Mouse (Mus musculus): ENCODE measurements around the gene Wnt3a. TPM values are rescaled to one million over a fixed set of nuclear protein-coding genes. Genes with fewer than 3 reads are reported as not detected.

The Wnt3a gene
- polyA plus RNA-seq, 1 experiment, result not detected

DNA sequence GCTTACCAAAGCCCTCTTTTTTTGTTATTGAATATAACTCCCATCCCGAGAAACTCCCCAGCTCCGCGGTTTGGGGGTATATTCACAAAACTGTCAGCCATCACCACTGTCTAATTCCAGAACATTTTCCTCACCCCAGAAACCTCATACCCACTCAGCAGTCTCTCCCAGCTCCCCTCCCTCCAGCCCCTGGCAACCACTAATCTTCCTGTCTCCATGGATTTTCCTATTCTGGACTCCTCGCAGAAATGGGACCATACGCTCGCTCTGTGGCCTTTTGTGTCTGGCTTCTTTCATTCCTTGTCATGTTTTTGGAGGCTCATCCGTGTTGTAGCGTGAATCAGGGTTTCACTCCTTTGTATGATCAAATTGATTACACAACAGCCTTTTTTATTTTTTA, 19.4 kb upstream of the Wnt3a start:
- Histone ChIP-seq H3ac (ENCODE audit: control insufficient read depth, insufficient read length, low read depth) (no peak overlapping the region), H3K27me3 (ENCODE audit: control insufficient read depth, insufficient read depth, insufficient read length) (peaks cover under 1% of the 10 kb centered on the region), H3K4me3 (ENCODE audit: insufficient read depth, poor library complexity, severe bottlenecking) (no peak overlapping the region), H3K36me3 (ENCODE audit: control insufficient read depth, insufficient read depth) (no peaks in the 10 kb centered on the region), H3K79me3 (ENCODE audit: low read depth) (no peaks in the 10 kb centered on the region), H3K79me2 (ENCODE audit: control insufficient read depth, insufficient read depth) (no peaks in the 10 kb centered on the region)
- TF ChIP-seq MYOG (IDR thresholded peaks at IDR 0.05; ENCODE audit: control insufficient read depth, extremely low read depth, insufficient read length), result no peak
- TF ChIP-seq MAX (IDR thresholded peaks at IDR 0.05), result no peak
- no peak for TF ChIP-seq MYOD1 (IDR thresholded peaks at IDR 0.05; ENCODE audit: control insufficient read depth, insufficient read length, low read depth)
- TF ChIP-seq USF1 (IDR thresholded peaks at IDR 0.05; ENCODE audit: low read depth), result no peak
- no peak for TF ChIP-seq CTCF (IDR thresholded peaks at IDR 0.05; ENCODE audit: control insufficient read depth, insufficient read depth, insufficient read length)
- TF ChIP-seq FOSL1 (IDR thresholded peaks at IDR 0.05; ENCODE audit: insufficient read depth, low read length, poor library complexity, severe bottlenecking), result no peak
- no peak for TF ChIP-seq CEBPB (IDR thresholded peaks at IDR 0.05; ENCODE audit: low read depth)

DNA sequence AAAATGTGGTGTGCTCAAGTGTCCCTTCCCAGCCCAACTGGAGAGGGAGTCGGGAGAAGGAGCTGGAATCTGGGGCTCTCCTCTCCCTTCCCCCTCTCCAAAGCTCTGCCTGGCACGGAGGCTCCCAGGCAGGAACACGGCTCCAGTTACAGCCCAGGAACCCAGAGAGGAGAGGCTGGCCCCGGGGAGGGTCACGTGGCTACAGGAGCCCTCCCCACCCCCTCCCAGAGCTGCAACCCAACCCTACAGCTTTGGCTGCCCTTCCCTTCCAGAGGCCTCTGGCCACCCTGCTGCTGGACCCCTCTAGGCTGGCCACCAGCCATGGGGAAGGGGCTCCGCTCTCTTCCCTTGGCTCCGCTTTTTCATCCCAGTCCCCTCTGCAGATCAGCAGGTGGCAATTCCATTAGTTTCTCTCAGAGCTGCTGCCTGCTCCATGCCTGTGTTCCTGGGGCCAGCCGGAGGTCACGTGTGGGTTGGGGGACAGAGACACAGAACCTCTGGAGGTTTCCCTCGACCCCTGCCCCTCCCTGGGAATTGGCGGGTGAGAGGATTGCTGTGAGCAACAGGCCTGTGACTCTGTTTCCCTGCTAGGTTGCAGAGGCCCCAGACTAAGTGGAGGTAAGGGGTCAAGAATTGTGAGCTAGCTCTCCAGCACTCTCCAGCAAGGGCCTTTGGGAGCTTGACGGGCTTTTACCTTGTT, 18.7 kb upstream of the Wnt3a start:
- TF ChIP-seq MYOD1 (IDR thresholded peaks at IDR 0.05; ENCODE audit: control insufficient read depth, insufficient read length, low read depth) (no peak), USF1 (IDR thresholded peaks at IDR 0.05; ENCODE audit: low read depth) (peak; percentile 86)
- H3K27me3 ChIP-seq (ENCODE audit: control insufficient read depth, insufficient read depth, insufficient read length), result peaks cover 3% of the 10 kb centered on the region
- no peaks in the 10 kb centered on the region for H3K79me3 ChIP-seq (ENCODE audit: low read depth)
- no peaks in the 10 kb centered on the region for H3K79me2 ChIP-seq (ENCODE audit: control insufficient read depth, insufficient read depth)
- peak overlapping the region; percentile 39 for H3ac ChIP-seq (ENCODE audit: control insufficient read depth, insufficient read length, low read depth)
- no peaks in the 10 kb centered on the region for H3K36me3 ChIP-seq (ENCODE audit: control insufficient read depth, insufficient read depth)
- no peak overlapping the region for H3K4me3 ChIP-seq (ENCODE audit: insufficient read depth, poor library complexity, severe bottlenecking)

DNA sequence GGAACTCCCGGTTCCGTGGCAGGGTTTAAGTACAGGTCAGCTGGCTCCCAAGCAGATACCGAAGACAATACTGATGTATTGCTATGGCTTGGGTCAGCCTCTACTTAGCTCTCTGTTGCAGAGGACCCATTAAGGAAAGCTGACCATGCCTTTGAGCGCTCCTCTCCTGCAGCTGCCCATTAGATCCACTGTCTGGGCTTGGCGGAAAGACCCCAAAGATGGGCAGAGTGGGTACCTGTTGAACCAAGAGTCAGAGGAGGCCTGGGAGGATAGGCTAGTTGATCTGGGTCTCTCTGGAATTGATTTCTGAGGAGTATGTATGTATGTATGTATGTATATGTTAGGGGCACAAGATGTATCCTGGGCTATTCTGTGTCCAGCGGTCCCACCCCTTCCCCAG, 18.1 kb upstream of the Wnt3a start:
- TF ChIP-seq MYOD1 (IDR thresholded peaks at IDR 0.05; ENCODE audit: control insufficient read depth, insufficient read length, low read depth) (no peak), USF1 (IDR thresholded peaks at IDR 0.05; ENCODE audit: low read depth) (no peak), MYOG (IDR thresholded peaks at IDR 0.05; ENCODE audit: control insufficient read depth, extremely low read depth, insufficient read length) (no peak), CEBPB (IDR thresholded peaks at IDR 0.05; ENCODE audit: low read depth) (no peak), FOSL1 (IDR thresholded peaks at IDR 0.05; ENCODE audit: insufficient read depth, low read length, poor library complexity, severe bottlenecking) (no peak), CTCF (IDR thresholded peaks at IDR 0.05; ENCODE audit: control insufficient read depth, insufficient read depth, insufficient read length) (no peak), MAX (IDR thresholded peaks at IDR 0.05) (no peak)
- no peaks in the 10 kb centered on the region for H3K79me3 ChIP-seq (ENCODE audit: low read depth)
- no peak overlapping the region for H3K4me3 ChIP-seq (ENCODE audit: insufficient read depth, poor library complexity, severe bottlenecking)
- H3K27me3 ChIP-seq (ENCODE audit: control insufficient read depth, insufficient read depth, insufficient read length), result peaks cover 3% of the 10 kb centered on the region
- H3K36me3 ChIP-seq (ENCODE audit: control insufficient read depth, insufficient read depth), result no peaks in the 10 kb centered on the region
- peak overlapping the region; percentile 39 for H3ac ChIP-seq (ENCODE audit: control insufficient read depth, insufficient read length, low read depth)
- H3K79me2 ChIP-seq (ENCODE audit: control insufficient read depth, insufficient read depth), result no peaks in the 10 kb centered on the region

DNA sequence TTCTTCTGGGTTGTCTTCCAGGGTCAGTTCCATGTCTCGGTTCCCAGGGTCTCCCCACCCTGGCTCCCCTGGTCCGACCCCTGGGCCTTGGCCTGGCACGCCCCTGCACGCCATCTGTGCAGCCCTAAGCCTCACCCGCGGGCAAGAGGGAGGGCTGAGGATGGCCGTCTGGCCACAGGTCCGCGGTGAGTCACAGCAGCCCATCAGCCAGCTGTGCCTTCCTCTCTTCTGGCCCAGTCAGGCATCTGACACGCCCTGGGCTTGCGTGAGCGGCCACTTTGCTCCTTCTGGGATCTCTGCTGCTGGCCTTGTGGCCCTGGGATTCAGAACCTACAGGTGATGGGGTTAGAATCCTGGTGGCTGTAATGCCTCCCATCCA, 17.6 kb upstream of the Wnt3a start:
- Histone ChIP-seq H3K79me2 (ENCODE audit: control insufficient read depth, insufficient read depth) (no peaks in the 10 kb centered on the region), H3K4me3 (ENCODE audit: insufficient read depth, poor library complexity, severe bottlenecking) (peak overlapping the region; percentile 6), H3K79me3 (ENCODE audit: low read depth) (no peaks in the 10 kb centered on the region), H3ac (ENCODE audit: control insufficient read depth, insufficient read length, low read depth) (peak overlapping the region; percentile 7), H3K27me3 (ENCODE audit: control insufficient read depth, insufficient read depth, insufficient read length) (peaks cover 3% of the 10 kb centered on the region), H3K36me3 (ENCODE audit: control insufficient read depth, insufficient read depth) (no peaks in the 10 kb centered on the region)
- TF ChIP-seq MYOD1 (IDR thresholded peaks at IDR 0.05; ENCODE audit: control insufficient read depth, insufficient read length, low read depth), result peak; percentile 91
- TF ChIP-seq FOSL1 (IDR thresholded peaks at IDR 0.05; ENCODE audit: insufficient read depth, low read length, poor library complexity, severe bottlenecking), result peak; percentile 28
- no peak for TF ChIP-seq MYOG (IDR thresholded peaks at IDR 0.05; ENCODE audit: control insufficient read depth, extremely low read depth, insufficient read length)
- TF ChIP-seq MAX (IDR thresholded peaks at IDR 0.05), result peak; percentile 19

DNA sequence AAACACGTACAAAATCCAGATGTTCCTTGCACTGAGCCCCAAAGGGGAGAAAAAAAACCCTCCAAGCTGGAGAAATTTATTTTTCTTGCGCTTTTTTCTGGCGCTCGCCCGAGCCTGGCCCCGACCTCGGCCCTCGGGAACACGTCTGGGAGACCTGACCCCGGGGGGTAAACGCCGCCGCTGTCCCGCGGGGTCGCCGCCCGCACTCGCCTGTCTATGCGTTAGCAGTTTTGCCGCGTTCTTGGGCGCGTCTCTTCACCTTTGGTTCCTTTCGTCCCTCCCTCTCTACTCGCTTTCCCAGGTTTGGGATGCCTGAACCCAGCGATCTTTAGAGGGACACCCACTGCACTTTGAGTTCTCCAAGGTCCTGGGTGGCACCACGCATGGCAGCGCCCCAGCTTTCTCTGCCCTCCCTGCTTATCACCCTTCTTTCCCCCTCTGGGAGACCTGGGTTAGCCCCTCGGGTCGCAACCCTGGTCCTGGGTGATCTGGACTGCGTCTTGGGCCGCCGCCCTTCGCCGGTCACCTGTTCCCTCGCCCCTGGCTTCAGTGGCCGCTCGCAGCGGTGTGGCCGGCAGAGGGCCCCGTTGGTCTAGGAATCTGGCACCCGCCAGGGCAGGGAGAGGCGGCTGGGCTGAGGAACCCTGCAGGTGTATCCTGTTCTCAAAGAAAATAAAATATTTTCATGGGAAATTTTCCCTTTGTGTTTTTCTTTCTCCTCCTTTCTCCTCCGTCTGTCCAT, 17.0 kb upstream of the Wnt3a start:
- Histone ChIP-seq H3K4me3 (ENCODE audit: insufficient read depth, poor library complexity, severe bottlenecking) (peak overlapping the region; percentile 21), H3ac (ENCODE audit: control insufficient read depth, insufficient read length, low read depth) (peak overlapping the region; percentile 42), H3K79me2 (ENCODE audit: control insufficient read depth, insufficient read depth) (no peaks in the 10 kb centered on the region), H3K27me3 (ENCODE audit: control insufficient read depth, insufficient read depth, insufficient read length) (peaks cover 3% of the 10 kb centered on the region), H3K79me3 (ENCODE audit: low read depth) (no peaks in the 10 kb centered on the region), H3K36me3 (ENCODE audit: control insufficient read depth, insufficient read depth) (no peaks in the 10 kb centered on the region)
- TF ChIP-seq CTCF (IDR thresholded peaks at IDR 0.05; ENCODE audit: control insufficient read depth, insufficient read depth, insufficient read length) (peak; percentile 85), FOSL1 (IDR thresholded peaks at IDR 0.05; ENCODE audit: insufficient read depth, low read length, poor library complexity, severe bottlenecking) (no peak), MYOD1 (IDR thresholded peaks at IDR 0.05; ENCODE audit: control insufficient read depth, insufficient read length, low read depth) (peak; percentile 21), MYOG (IDR thresholded peaks at IDR 0.05; ENCODE audit: control insufficient read depth, extremely low read depth, insufficient read length) (no peak), MAX (IDR thresholded peaks at IDR 0.05) (no peak), CEBPB (IDR thresholded peaks at IDR 0.05; ENCODE audit: low read depth) (no peak), USF1 (IDR thresholded peaks at IDR 0.05; ENCODE audit: low read depth) (no peak)

Measured in C2C12 (cell line).